8 mouse cellular contexts compared by ENCODE assay signal in genomic region chr9:75610571-75611493, GRCm38 (mm10). TPM values are rescaled to one million over a fixed set of nuclear protein-coding genes. Genes with fewer than 3 reads are reported as not detected.
DNase-seq lines count a peak whose midpoint lies in the region; ATAC-seq lines count a peak whose summit lies in the region.

Gene Tmod2, minus strand, starts transcription at chr9:75611325.

- H3K9ac ChIP-seq in kidney, embryonic 15.5 days = peak within 1 kb of the TSS; percentile 47
- H3K9ac ChIP-seq in liver, embryonic 11.5 days (ENCODE audit: low read depth, low read length) = no peak within 1 kb of the TSS
- H3K9ac ChIP-seq in neural tube, embryonic 13.5 days = peak within 1 kb of the TSS; percentile 86

- peak; percentile 92 for ATAC-seq in kidney, embryonic 15.5 days (replicated peaks; ENCODE audit: low FRiP score)
- peak; percentile 39 for ATAC-seq in liver, embryonic 11.5 days (replicated peaks; ENCODE audit: low FRiP score)
- peak; percentile 93 for ATAC-seq in neural tube, embryonic 13.5 days (ENCODE audit: low read depth)

- H3K4me1 ChIP-seq in kidney, embryonic 15.5 days = peaks cover 10% of the 10 kb centered on the region
- 0 out of 2 replicates have a peak, but pooled peaks cover 3% of the 10 kb centered on the region for H3K4me1 ChIP-seq in liver, embryonic 11.5 days (replicated peaks; ENCODE audit: control insufficient read depth, insufficient read depth, low read length)
- H3K4me1 ChIP-seq in neural tube, embryonic 13.5 days (replicated peaks) = peaks cover 14% of the 10 kb centered on the region

- peak within 1 kb of the TSS; percentile 92 for H3K4me2 ChIP-seq in kidney, embryonic 15.5 days
- H3K4me2 ChIP-seq in liver, embryonic 11.5 days = peak within 1 kb of the TSS; percentile 81
- H3K4me2 ChIP-seq in neural tube, embryonic 13.5 days = peak within 1 kb of the TSS; percentile 57

- peak; percentile 21 for DNase-seq in thymus, postnatal 4 days
- DNase-seq in thymus, postnatal 0 days (ENCODE audit: low spot score) = no peak
- peak; percentile 82 for DNase-seq in embryo, embryonic 9.5 days (ENCODE audit: extremely low spot score)
- peak; percentile 42 to 64 for DNase-seq in gastrocnemius, postnatal 4 days (ENCODE audit: low spot score in 2 of 2)
- peak; percentile 57 for DNase-seq in liver, embryonic 11.5 days (ENCODE audit: low spot score)
- peak; percentile 34 for DNase-seq in yolk sac, embryonic 10.5 days (ENCODE audit: low spot score)

- no peaks in the 10 kb centered on the region for H3K36me3 ChIP-seq in kidney, embryonic 15.5 days
- H3K36me3 ChIP-seq in liver, embryonic 11.5 days (ENCODE audit: control insufficient read depth, insufficient read depth, low read length) = no peaks in the 10 kb centered on the region
- 0 out of 2 replicates have a peak, but pooled peaks cover 7% of the 10 kb centered on the region for H3K36me3 ChIP-seq in neural tube, embryonic 13.5 days

- under 1% methylated on average over 74 of the region's 74 CpGs for WGBS in kidney, embryonic 15.5 days
- 1% methylated on average over 74 of the region's 74 CpGs for WGBS in liver, embryonic 11.5 days
- under 1% methylated on average over 74 of the region's 74 CpGs for WGBS in neural tube, embryonic 13.5 days

- no peaks in the 10 kb centered on the region for H3K9me3 ChIP-seq in kidney, embryonic 15.5 days (replicated peaks)
- H3K9me3 ChIP-seq in liver, embryonic 11.5 days (ENCODE audit: control insufficient read depth, low read length) = no peaks in the 10 kb centered on the region
- no peaks in the 10 kb centered on the region for H3K9me3 ChIP-seq in neural tube, embryonic 13.5 days

- H3K4me3 ChIP-seq in kidney, embryonic 15.5 days (replicated peaks) = peak within 1 kb of the TSS; percentile 65
- peak within 1 kb of the TSS; percentile 56 for H3K4me3 ChIP-seq in liver, embryonic 11.5 days (ENCODE audit: low read depth, low read length)
- H3K4me3 ChIP-seq in neural tube, embryonic 13.5 days = peak within 1 kb of the TSS; percentile 82

- H3K27ac ChIP-seq in kidney, embryonic 15.5 days = no peak within 1 kb of the TSS
- no peak within 1 kb of the TSS for H3K27ac ChIP-seq in liver, embryonic 11.5 days (ENCODE audit: low read depth, low read length)
- H3K27ac ChIP-seq in neural tube, embryonic 13.5 days (replicated peaks) = peak within 1 kb of the TSS; percentile 93

- peaks cover 9% of the 10 kb centered on the region; the same call in 1 of the 2 replicates for H3K27me3 ChIP-seq in kidney, embryonic 15.5 days
- H3K27me3 ChIP-seq in liver, embryonic 11.5 days (replicated peaks; ENCODE audit: control insufficient read depth, insufficient read depth, low read length) = peaks cover 25% of the 10 kb centered on the region
- no peaks in the 10 kb centered on the region for H3K27me3 ChIP-seq in neural tube, embryonic 13.5 days

RNA-seq across cellular contexts. Expression of gene Tmod2, which starts in this region (rescaled TPM):
- 2.2 and 2.4 TPM in 2 replicates for polyA plus RNA-seq in thymus, postnatal 0 days (2015; fragmentation: Nextera tagmentation; extraction: Ambion mirVana)
- 10 to 100 TPM; 22.5 to 28.1 TPM for total RNA-seq in gastrocnemius, postnatal 4 days (2021)
- 22.1 and 26.5 TPM in 2 replicates for polyA plus RNA-seq in kidney, embryonic 15.5 days (2015; fragmentation: Nextera tagmentation; extraction: Ambion mirVana)
- 2.8 and 3.1 TPM in 2 replicates for polyA plus RNA-seq in liver, embryonic 11.5 days (2014; fragmentation: Nextera tagmentation; extraction: Ambion mirVana)
- polyA plus RNA-seq in neural tube, embryonic 13.5 days (2015; fragmentation: Nextera tagmentation; extraction: Ambion mirVana) = 171 and 178 TPM in 2 replicates

Comparison
In these comparisons a context has a peak if more than half of its experiments do, and no peak if none do; other contexts are left out.
1. ATAC-seq: peak in every context shown above with its lines; median percentile 93 in neural tube, embryonic 13.5 days; 92 in kidney, embryonic 15.5 days; 39 in liver, embryonic 11.5 days.